Mouse (Mus musculus) lung, postnatal 0 days (tissue): ENCODE measurements at regions not wholly inside any gene's neighbourhood (a gene's known extent, or its start where the extent isn't known, plus 50 kb on each side); places are given as distances from the start of the nearest gene placed in this dataset.

Experiments
- CTCF ChIP-seq: IDR thresholded peaks from 2 replicates; pipeline ENCODE4 v1.5.1; 2016; ENCODE audit warnings: antibody characterized with exemption, mild to moderate bottlenecking
- EP300 ChIP-seq: IDR thresholded peaks from 2 replicates; pipeline ENCODE4 v1.6.1; 2016; ENCODE audit warnings: antibody characterized with exemption, mild to moderate bottlenecking, control low read depth

DNA sequence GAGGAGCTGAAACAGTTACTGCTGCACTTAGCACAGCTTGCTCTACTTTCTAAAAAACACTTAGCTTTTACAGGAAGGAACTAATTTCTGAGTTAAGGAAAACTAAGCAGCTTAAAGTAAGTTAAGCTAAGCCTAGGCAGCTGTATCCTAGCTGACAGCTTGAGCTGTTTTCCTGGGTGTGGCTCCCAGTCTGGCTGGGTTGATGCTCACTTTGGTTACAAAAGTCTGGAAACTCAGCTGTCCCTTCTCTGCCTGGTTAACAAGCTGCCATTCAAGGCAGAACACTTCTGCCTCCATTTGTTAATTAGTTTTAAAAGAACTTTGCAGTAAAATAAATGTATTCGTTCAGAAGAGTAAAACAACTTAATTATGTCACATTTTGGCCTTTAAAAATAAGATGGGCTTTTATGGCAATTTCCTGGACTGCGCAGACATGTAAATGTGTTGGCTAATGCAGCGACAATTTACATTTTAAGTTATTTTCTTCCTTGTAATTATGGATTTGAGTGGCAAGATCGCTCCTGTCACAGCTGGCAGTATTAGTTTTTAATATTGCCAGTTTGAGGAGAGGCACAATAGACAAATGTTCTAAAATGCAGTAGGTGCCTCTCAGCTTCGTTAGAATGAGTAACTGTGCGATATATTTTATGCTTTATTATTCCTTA lies 406.2 kb downstream of the Hace1 start:
- TF ChIP-seq CTCF = no peak
- TF ChIP-seq EP300 = no peak
